Mouse (Mus musculus): ENCODE data around the gene Eif2d.

GRCm38 (mm10) chr1:131181642-131182527 is 28.9 kb downstream of the Eif2d start:
- TF ChIP-seq CTCF (IDR thresholded peaks at IDR 0.05; ENCODE audit: low read depth) (peak; percentile 92), EP300 (IDR thresholded peaks at IDR 0.05; ENCODE audit: low read depth) (no peak)

Data from liver, embryonic 14.5 days (tissue).